Mouse (Mus musculus) small intestine, adult 2 months (tissue): ENCODE measurements around the gene Mfrp. TPM values are rescaled to one million over a fixed set of nuclear protein-coding genes. Genes with fewer than 3 reads are reported as not detected.

ENCODE experiments used
- H3K27ac ChIP-seq: fragments of 200-500 bp; 2 replicates; pipeline ENCODE4 v1.5.1; 2012; ENCODE audit warnings: low read depth, low read length, control low read depth, inconsistent platforms; ENCODE audit not compliant: insufficient read depth
- H3K27me3 ChIP-seq: fragments of 200-500 bp; 2 replicates; pipeline ENCODE4 v1.6.1; 2012; ENCODE audit warnings: mild to moderate bottlenecking, moderate library complexity, low read length, inconsistent platforms; ENCODE audit not compliant: control insufficient read depth, insufficient read depth
- H3K36me3 ChIP-seq: fragments of 200-500 bp; 2 replicates; pipeline ENCODE4 v1.6.1; 2012; ENCODE audit warnings: mild to moderate bottlenecking, low read length, control low read depth, inconsistent platforms; ENCODE audit not compliant: control insufficient read depth, insufficient read depth
- H3K4me1 ChIP-seq: fragments of 200-500 bp; 2 replicates; pipeline ENCODE4 v1.6.1; 2012; ENCODE audit warnings: low read length, inconsistent platforms, mixed read lengths; ENCODE audit not compliant: control insufficient read depth, insufficient read depth, insufficient read length
- H3K4me3 ChIP-seq: fragments of 200-500 bp; 2 replicates; pipeline ENCODE4 v1.5.1; 2012; ENCODE audit warnings: low read depth, mild to moderate bottlenecking, control low read depth, inconsistent platforms, low read length, moderate library complexity
- CTCF ChIP-seq: fragments of 200-500 bp; IDR thresholded peaks from 2 replicates; pipeline ENCODE4 v1.5.1; 2012; ENCODE audit warnings: low read depth, mild to moderate bottlenecking, control low read depth, inconsistent platforms, low read length, moderate library complexity, mixed read lengths; ENCODE audit not compliant: insufficient replicate concordance, insufficient read length; ENCODE audit errors: extremely low read depth
- POLR2A ChIP-seq: fragments of 200-500 bp; IDR thresholded peaks from 2 replicates; pipeline ENCODE4 v1.6.1; 2012; ENCODE audit warnings: low read depth, mild to moderate bottlenecking, control low read depth, inconsistent platforms, low read length, moderate library complexity
- WGBS: fragments of 180-500 bp; shearing (Covaris S2); methylation state at CpG from one replicate; pipeline ENCODE4 v1.1.7; 2018; 5-methylcytosine and 5-hydroxymethylcytosine counted together
- polyA plus RNA-seq: library from polyadenylated mRNA; depleted of rRNA; stranded (reverse); fragments of >200 nt; gene quantifications from 2 replicates; pipeline ENCODE4 v1.2.3, GENCODE M21; 2012

Mfrp gene
- polyA plus RNA-seq, 1 experiment = 0.04 TPM

DNA sequence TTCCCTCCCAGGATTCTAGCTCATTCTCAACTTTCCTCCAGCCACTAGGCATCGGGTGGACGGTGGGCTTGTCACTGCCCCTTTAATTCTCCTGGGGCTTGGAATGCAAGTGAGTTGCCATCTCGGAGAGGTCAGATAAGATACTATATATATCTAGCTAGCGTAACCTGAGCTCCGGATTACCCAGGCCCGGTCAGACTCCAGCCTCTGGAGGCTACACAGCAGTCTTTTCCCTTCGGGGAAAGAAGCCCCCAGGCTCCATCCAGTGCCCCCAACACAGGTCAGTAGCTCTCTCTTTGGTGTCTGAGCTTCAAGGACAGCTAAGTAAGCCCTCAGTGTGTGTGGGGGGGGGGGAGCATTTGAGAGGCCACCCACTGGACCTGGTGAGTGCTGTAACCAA lies 32.3 kb upstream of the Mfrp start:
- TF ChIP-seq CTCF (no peak), POLR2A (no peak)
- WGBS = 62% methylated on average over 7 of the region's 7 CpGs
- Histone ChIP-seq H3K4me1 (peaks cover 3% of the 10 kb centered on the region; the same call in 1 of the 2 replicates), H3K4me3 (no peak overlapping the region), H3K36me3 (no peaks in the 10 kb centered on the region), H3K27me3 (no peaks in the 10 kb centered on the region), H3K27ac (no peak overlapping the region)

- no peak for TF ChIP-seq CTCF
- H3K4me1 ChIP-seq = peaks cover 3% of the 10 kb centered on the region; the same call in 1 of the 2 replicates
- H3K36me3 ChIP-seq = no peaks in the 10 kb centered on the region
- H3K27ac ChIP-seq = no peak overlapping the region
- H3K4me3 ChIP-seq = no peak overlapping the region
- H3K27me3 ChIP-seq = no peaks in the 10 kb centered on the region
- WGBS = 84% methylated on average over 14 of the region's 14 CpGs
These were observed 31.3 kb upstream of the Mfrp start for GRCm38 (mm10) chr9:44070113-44070843.

DNA sequence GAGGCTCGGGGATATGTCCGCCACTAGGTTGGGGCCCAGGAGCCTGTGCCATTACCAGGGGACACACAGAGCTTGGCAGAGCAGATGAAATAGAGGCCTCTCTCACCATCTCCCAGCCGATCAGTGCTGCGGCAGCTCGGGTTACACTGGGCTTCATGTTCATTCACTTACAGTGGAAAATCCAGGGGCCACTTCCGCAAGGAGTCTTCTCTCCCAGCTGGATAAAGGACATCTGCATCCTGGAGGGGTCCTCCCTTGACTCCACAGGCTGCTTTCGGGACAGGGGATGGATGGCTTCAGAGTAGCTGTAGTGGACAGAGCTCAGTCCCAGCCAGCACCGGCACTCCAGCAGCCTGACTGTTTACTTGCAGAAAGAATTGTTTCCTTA lies 30.7 kb upstream of the Mfrp start:
- Histone ChIP-seq H3K27ac (no peak overlapping the region), H3K4me3 (no peak overlapping the region), H3K27me3 (no peaks in the 10 kb centered on the region), H3K4me1 (peaks cover 3% of the 10 kb centered on the region; the same call in 1 of the 2 replicates), H3K36me3 (no peaks in the 10 kb centered on the region)
- TF ChIP-seq CTCF (no peak), POLR2A (no peak)
- WGBS = 67% methylated on average over 8 of the region's 8 CpGs

- H3K4me3 ChIP-seq = no peak overlapping the region
- no peak overlapping the region for H3K27ac ChIP-seq
- H3K27me3 ChIP-seq = no peaks in the 10 kb centered on the region
- H3K4me1 ChIP-seq = peaks cover 3% of the 10 kb centered on the region; the same call in 1 of the 2 replicates
- TF ChIP-seq CTCF (no peak), POLR2A (no peak)
- no peaks in the 10 kb centered on the region for H3K36me3 ChIP-seq
- WGBS = 65% methylated on average over 11 of the region's 11 CpGs
These were observed 29.5 kb upstream of the Mfrp start for GRCm38 (mm10) chr9:44071914-44072598.

- TF ChIP-seq CTCF (no peak), POLR2A (no peak)
- Histone ChIP-seq H3K27ac (no peak overlapping the region), H3K36me3 (no peaks in the 10 kb centered on the region), H3K4me1 (peaks cover under 1% of the 10 kb centered on the region; the same call in 1 of the 2 replicates), H3K4me3 (no peak overlapping the region), H3K27me3 (no peaks in the 10 kb centered on the region)
- WGBS = 68% methylated on average over 4 of the region's 4 CpGs
These were observed 29.0 kb upstream of the Mfrp start for GRCm38 (mm10) chr9:44072599-44072915.

DNA sequence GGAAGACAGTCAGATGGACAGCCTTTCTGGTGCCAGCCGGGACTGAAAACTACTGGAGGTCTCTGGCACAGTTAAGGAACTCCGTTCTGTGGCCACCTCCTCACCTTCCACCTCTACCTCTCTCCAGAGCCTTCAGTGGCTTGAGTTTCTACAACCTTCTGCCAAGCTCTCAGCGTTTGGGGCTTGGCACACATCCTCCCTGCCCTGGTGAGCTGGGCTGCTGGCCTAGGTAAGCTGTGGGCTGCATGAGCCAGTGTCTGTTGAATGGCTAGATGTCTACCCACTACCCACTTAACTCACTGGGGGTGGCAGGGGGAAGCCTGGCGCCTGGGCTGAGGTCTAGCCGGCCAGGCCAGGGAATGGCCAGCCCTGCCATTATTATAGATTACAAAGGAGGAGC lies 28.4 kb upstream of the Mfrp start:
- H3K27me3 ChIP-seq = no peaks in the 10 kb centered on the region
- TF ChIP-seq CTCF = no peak
- no peak for TF ChIP-seq POLR2A
- no peaks in the 10 kb centered on the region for H3K36me3 ChIP-seq
- no peak overlapping the region for H3K4me3 ChIP-seq
- no peak overlapping the region for H3K27ac ChIP-seq
- WGBS = 85% methylated on average over 5 of the region's 5 CpGs
- peaks cover 6% of the 10 kb centered on the region; the same call in 1 of the 2 replicates for H3K4me1 ChIP-seq
